Mouse (Mus musculus): ENCODE data around the gene Dct.

Gene Dct

DNA sequence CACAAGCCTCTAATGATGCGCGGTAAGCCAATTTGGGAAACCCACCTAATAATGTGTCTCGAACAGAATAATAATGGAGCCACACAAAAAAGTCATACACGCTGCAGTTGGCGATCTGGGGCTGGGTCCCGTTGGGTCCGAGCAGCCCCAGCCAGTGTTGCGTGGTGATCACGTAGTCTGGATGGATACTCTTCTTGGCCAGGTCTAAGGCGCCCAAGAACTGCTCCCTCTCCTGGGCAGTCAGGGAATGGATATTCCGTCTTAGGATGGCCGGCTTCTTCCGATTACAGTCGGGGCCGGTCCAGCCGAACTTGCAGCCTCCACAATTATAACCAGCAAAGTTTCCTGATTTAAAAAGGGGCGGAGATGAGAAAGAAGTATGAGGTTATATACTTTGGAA, 9.1 kb downstream of the Dct start:
- no peak for DNase-seq (ENCODE audit: low read depth)

DNA sequence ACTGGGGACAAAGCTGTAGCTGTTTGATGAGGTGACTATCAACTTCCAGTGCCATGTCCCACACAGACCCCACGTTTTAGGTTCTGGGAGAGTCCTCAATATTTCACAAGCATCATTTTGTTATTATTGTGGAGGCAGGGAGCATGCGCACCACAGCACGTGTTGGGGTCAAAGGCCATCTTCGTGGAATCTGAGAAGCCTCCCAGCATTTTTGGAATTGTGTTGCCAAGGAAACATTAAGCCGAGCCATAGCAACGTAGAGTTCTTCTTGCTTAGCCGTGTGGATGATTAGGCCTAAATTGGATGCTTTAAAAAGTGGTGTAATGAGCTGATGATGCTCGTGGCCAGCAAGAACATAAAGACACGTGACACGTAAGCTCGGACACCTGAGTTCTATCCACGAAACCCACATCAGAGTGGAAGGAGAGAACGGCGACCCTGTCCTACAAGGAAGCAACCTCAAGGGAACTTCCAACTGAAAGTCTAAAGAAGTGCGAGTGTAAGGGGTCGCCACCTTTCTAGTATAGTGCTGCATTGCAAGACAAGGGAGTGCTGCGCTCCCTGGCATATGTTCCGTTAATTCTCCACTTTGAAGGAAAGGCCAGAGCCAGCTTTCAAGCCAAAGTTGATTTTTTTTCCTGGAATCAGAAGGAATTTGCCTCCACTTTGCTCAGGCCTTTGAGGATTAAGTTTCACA, 9.8 kb downstream of the Dct start:
- DNase-seq (ENCODE audit: low read depth), result no peak

- DNase-seq (ENCODE audit: low read depth), result no peak
Measured at GRCm38 (mm10) chr14:118040550-118041250, 11.3 kb downstream of the Dct start.

DNA sequence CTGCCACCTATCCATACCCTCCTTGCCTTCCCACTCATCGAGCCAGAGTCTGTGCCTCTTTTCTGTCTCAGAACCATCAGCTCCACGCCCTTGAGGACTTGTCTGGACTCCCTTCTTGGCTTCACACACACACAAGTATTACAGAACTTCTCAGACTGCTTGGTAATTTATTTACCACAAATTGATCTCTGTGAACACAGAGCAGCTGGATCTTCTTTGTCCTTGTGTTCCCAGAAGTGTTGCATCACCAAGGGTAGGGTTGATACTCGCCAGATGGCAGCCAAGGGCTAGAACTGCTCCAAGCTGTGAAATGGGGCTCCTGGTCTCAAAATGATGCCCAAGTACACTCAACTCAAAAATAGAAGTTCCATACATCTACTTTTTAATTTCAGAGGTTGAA, 13.0 kb downstream of the Dct start:
- DNase-seq (ENCODE audit: low read depth), result no peak

- DNase-seq (ENCODE audit: low read depth), result peak; percentile 11
Measured at GRCm38 (mm10) chr14:118027564-118027963, 24.5 kb downstream of the Dct start.

GRCm38 (mm10) chr14:118021867-118022543, 30.0 kb downstream of the Dct start:
- no peak for DNase-seq (ENCODE audit: low read depth)

DNA sequence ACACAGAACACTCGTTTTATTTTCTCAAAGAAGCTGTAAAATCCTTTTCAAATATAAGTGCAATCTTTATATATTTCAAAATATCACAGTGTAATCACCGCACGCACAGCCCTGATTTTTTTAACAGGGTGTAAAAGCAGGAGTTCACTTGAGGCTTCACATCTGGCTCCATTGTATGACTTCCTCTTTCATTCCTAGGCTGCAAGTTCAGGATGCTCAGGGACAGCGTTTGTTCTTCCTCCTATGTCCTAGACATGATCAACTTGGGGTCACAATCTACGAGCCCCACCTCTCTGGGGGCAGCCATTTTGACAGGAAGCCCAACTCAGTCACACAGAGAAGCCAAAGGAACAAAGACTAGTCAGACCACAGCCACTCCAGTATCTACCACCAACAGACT, 32.7 kb downstream of the Dct start:
- no peak for DNase-seq (ENCODE audit: low read depth)

- no peak for DNase-seq (ENCODE audit: low read depth)
Measured at GRCm38 (mm10) chr14:118013237-118013636, 38.8 kb downstream of the Dct start.

GRCm38 (mm10) chr14:118009541-118009940, 42.5 kb downstream of the Dct start:
- no peak for DNase-seq (ENCODE audit: low read depth)

DNA sequence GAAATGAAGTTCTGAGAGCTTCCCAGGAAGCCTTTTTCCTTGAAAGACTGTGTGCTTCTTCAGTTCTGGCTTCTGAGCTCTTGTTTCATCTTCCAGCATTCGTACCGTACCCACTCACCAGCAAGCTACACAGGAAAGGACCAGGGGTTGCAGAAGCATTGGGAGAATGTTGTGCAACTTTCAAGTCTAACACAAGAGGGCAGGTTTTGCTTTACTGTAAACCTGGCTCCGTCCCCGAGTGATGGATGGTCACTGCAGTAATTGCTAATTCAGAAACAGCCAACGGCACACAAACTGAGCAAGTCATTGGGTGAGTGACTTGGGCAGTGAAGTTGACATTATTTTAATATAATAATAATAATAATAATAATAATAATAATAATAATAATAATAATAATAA, 46.3 kb downstream of the Dct start:
- DNase-seq (ENCODE audit: low read depth), result peak; percentile 3

GRCm38 (mm10) chr14:118004434-118004833, 47.6 kb downstream of the Dct start:
- DNase-seq (ENCODE audit: low read depth), result no peak

DNA sequence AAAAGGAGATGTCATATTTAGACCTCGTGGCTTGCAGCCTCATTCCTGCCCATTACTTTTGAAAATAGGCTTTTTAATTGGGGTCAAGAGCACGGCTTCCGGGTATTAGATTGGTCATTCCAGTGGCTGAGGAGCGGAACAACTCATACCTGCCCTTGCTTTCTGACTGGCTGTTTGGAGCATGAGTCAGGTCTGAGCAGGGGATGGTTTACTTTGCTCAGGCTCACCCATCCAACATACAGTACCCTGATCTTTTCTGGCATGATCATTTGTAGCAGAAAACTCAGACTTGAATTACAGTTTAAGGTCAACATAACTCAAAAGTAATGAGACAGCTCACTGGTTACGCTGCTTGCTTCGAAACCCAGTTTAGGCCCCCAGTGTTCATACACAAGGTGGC, 58.2 kb downstream of the Dct start:
- DNase-seq (ENCODE audit: low read depth), result no peak

- DNase-seq (ENCODE audit: low read depth), result no peak
Measured at GRCm38 (mm10) chr14:117992600-117993256, 59.3 kb downstream of the Dct start.

GRCm38 (mm10) chr14:117990203-117990602, 61.8 kb downstream of the Dct start:
- DNase-seq (ENCODE audit: low read depth), result no peak

DNA sequence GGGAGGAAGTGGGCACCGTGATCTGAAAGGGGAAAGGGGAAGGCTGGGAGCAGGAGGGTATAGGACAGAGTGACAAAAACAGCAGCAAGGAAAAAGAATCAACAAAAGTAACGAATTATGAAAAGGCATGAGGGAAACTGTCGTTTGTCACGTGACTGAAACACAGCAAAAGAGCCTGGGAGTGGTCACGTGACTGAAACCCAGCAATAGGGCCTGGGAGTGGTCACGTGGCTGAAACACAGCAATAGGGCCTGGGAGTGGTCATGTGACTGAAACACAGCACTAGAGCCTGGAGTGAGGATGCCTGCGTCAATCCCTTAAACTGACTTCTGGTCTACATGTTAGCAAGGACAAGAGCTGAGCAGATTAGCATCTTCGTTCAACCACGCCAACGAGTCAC, 63.6 kb downstream of the Dct start:
- no peak for DNase-seq (ENCODE audit: low read depth)

GRCm38 (mm10) chr14:117981532-117981931, 70.5 kb downstream of the Dct start:
- no peak for DNase-seq (ENCODE audit: low read depth)

- DNase-seq (ENCODE audit: low read depth), result no peak
Measured at GRCm38 (mm10) chr14:117972576-117972975, 79.5 kb downstream of the Dct start.
